Mouse (Mus musculus) hindbrain, embryonic 15.5 days (tissue): Measurements from ENCODE around the gene Fam240a. TPM values are rescaled to one million over a fixed set of nuclear protein-coding genes. Genes with fewer than 3 reads are reported as not detected.

Source experiments
- ATAC-seq: fragments of 200-750 bp; cut with Nextera tagmentation; 2 replicates; pipeline ENCODE4 v1.8.0; 2017; ENCODE audit warnings: low read depth, moderate number of reproducible peaks, moderate TSS enrichment; ENCODE audit not compliant: low FRiP score
- H3K27ac ChIP-seq: fragments of 300-500 bp; sonication (generic); replicated peaks from 2 replicates; pipeline ENCODE4 v1.5.1; 2015; ENCODE audit warnings: mild to moderate bottlenecking, inconsistent platforms
- H3K27me3 ChIP-seq: fragments of 300-500 bp; sonication (generic); 2 replicates; pipeline ENCODE4 v1.6.1; 2015; ENCODE audit warnings: control low read depth, inconsistent platforms
- H3K36me3 ChIP-seq: fragments of 300-500 bp; sonication (generic); 2 replicates; pipeline ENCODE4 v1.6.1; 2015; ENCODE audit warnings: control low read depth, inconsistent platforms
- H3K4me1 ChIP-seq: fragments of 300-500 bp; sonication (generic); replicated peaks from 2 replicates; pipeline ENCODE4 v1.6.1; 2015; ENCODE audit warnings: control low read depth, inconsistent platforms
- H3K4me2 ChIP-seq: fragments of 300-500 bp; sonication (generic); 2 replicates; pipeline ENCODE4 v1.6.1; 2015; ENCODE audit warnings: moderate library complexity, mild to moderate bottlenecking, inconsistent platforms
- H3K4me3 ChIP-seq: fragments of 300-500 bp; sonication (generic); 2 replicates; pipeline ENCODE4 v1.5.1; 2015; ENCODE audit warnings: mild to moderate bottlenecking, inconsistent platforms
- H3K9ac ChIP-seq: fragments of 300-500 bp; sonication (generic); 2 replicates; pipeline ENCODE4 v1.6.1; 2015; ENCODE audit warnings: inconsistent platforms
- H3K9me3 ChIP-seq: fragments of 300-500 bp; sonication (generic); 2 replicates; pipeline ENCODE4 v1.6.1; 2016; ENCODE audit warnings: control low read depth, inconsistent platforms
- WGBS: fragments of 180-500 bp; shearing (Covaris S2); methylation state at CpG from one replicate; pipeline ENCODE4 v1.1.7; 2015; 5-methylcytosine and 5-hydroxymethylcytosine counted together
- polyA plus RNA-seq: library from polyadenylated mRNA; unstranded; fragments of >200 nt; fragmentation: Nextera tagmentation; extraction: Ambion mirVana; gene quantifications from 2 replicates; pipeline ENCODE4 v1.2.1, GENCODE M21; 2015

Gene Fam240a
- polyA plus RNA-seq, 1 experiment from 2014 or later: not detected

DNA sequence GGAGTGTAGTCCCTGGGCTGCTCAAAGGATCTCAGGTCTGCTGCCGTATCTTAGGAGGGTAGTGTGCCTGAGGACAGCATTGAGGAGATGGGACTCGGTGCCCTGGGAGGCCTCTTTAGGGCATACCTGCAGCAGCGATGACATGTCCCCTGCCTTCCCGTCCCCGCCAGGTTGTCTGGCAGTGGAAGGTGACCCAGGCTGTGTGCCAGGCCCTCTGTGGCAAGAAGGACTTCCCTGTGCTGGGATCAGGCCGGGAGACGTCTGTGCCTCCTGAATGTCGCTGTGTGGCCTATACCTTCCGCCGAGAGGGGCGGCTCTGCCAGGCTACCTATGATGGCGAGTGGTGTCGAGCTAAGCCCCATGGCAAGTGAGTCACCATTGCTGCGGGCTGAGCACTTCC, 27.7 kb downstream of the Fam240a start:
- H3K4me3 ChIP-seq: no peak overlapping the region
- H3K9ac ChIP-seq: no peak overlapping the region
- ATAC-seq: no peak
- H3K4me1 ChIP-seq: no peaks in the 10 kb centered on the region
- WGBS: 89% methylated on average over 14 of the region's 14 CpGs
- H3K36me3 ChIP-seq: no peaks in the 10 kb centered on the region
- no peak overlapping the region for H3K27ac ChIP-seq
- H3K4me2 ChIP-seq: no peak overlapping the region
- no peaks in the 10 kb centered on the region for H3K9me3 ChIP-seq
- H3K27me3 ChIP-seq: no peaks in the 10 kb centered on the region

DNA sequence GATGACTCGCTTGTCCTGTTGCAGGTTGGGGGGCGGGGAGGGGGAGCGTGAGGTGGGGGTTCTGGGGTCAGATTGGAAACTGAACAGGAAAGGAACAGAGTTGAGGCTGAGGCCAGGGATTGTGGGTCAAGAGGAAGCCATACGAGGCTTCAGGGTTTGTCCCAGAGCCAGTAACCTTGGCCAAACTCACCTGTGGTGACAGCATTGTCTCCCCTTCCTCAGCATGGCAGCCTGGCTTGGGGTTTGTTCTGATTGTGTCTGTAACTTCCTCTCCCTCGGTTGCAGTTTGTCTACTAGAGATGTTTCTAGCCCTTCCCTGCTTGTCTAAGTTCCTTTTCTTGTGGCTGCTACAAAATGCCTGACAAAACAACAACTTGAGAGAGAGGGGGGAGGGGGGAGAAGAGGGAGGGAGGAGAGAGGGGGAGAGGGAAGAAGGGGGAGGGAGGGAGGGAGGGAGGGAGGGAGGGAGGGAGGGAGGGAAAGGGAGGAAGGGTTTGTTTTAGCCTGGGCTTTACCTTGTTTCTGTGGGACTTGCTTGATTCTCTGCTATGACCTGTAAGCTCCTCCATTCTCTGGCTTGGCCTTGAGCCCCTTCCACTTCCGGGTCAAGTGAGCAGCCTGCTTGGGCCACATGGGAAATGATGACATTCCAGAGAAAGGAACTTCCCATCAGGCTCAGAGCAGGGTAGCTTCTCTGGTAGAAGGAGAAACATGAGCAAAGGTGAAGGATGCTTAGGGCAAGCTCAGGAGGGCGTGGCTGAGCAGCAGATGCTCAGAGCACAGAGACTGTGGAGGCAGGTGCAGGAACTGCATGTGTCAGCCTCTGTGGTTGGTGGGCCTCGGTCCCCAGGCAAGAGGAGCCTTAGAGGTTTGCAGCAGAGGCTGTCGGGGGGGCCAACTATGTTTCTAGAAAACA, 29.0 kb downstream of the Fam240a start:
- H3K27me3 ChIP-seq: no peaks in the 10 kb centered on the region
- ATAC-seq: no peak
- H3K4me3 ChIP-seq: no peak overlapping the region
- H3K27ac ChIP-seq: no peak overlapping the region
- 65% methylated on average over 9 of the region's 9 CpGs for WGBS
- H3K36me3 ChIP-seq: no peaks in the 10 kb centered on the region
- H3K4me2 ChIP-seq: no peak overlapping the region
- H3K9me3 ChIP-seq: no peaks in the 10 kb centered on the region
- no peaks in the 10 kb centered on the region for H3K4me1 ChIP-seq
- H3K9ac ChIP-seq: no peak overlapping the region

GRCm38 (mm10) chr9:110881953-110882352, 34.7 kb downstream of the Fam240a start:
- Histone ChIP-seq H3K27me3 (peaks cover 22% of the 10 kb centered on the region), H3K4me3 (no peak overlapping the region), H3K4me1 (peaks cover 20% of the 10 kb centered on the region), H3K9me3 (no peaks in the 10 kb centered on the region), H3K4me2 (no peak overlapping the region), H3K36me3 (no peaks in the 10 kb centered on the region), H3K9ac (no peak overlapping the region), H3K27ac (no peak overlapping the region)
- WGBS: 79% methylated on average over 7 of the region's 7 CpGs
- no peak for ATAC-seq

GRCm38 (mm10) chr9:110880772-110881171, 35.9 kb downstream of the Fam240a start:
- H3K4me1 ChIP-seq: peaks cover 20% of the 10 kb centered on the region
- 84% methylated on average over 4 of the region's 4 CpGs for WGBS
- peak overlapping the region; percentile 90 for H3K4me2 ChIP-seq
- peak overlapping the region; percentile 54 for H3K4me3 ChIP-seq
- no peak overlapping the region for H3K27ac ChIP-seq
- peak overlapping the region; percentile 52; the same call in 1 of the 2 replicates for H3K9ac ChIP-seq
- peaks cover 22% of the 10 kb centered on the region for H3K27me3 ChIP-seq
- no peaks in the 10 kb centered on the region for H3K9me3 ChIP-seq
- no peaks in the 10 kb centered on the region for H3K36me3 ChIP-seq
- ATAC-seq: no peak

DNA sequence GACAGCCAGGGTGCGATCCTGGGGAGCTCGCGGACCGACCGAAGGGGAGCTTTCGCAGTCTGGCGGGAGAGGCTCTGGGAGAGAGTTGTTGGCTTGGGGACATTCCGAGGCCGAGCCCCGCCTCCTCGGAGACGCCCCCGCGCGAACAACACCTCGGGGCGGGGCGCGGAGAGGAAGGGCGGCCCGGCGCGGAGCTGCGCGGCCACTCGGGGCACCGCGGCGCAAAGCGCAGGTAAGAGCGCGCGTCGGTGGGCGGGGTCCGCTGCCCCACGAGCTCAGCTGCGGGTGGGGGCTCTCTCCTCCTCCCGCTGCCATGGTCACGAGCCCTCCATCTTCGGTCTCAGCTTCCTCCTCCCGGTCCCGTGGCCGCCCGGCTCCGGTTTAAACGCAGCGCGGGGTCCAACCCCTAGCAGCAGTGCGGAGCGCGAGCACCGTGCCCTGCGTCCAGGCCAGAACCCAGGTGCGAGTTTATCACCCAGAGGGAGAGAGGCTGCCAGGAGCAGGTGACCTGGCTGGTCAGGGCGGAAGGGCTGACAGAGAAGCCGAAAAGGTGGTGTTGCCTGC, 36.6 kb downstream of the Fam240a start, which contains the start of gene Tmie:
Gene Tmie (minus strand): TSS at position 116 of the 564 bp plus-strand sequence.
- peak; percentile 37 for ATAC-seq
- H3K4me2 ChIP-seq: peak within 1 kb of the TSS; percentile 90
- peak within 1 kb of the TSS; percentile 56 for H3K27ac ChIP-seq
- H3K4me3 ChIP-seq: peak within 1 kb of the TSS; percentile 54
- no peaks in the 10 kb centered on the region for H3K9me3 ChIP-seq
- peaks cover 26% of the 10 kb centered on the region for H3K4me1 ChIP-seq
- peaks cover 22% of the 10 kb centered on the region for H3K27me3 ChIP-seq
- peak within 1 kb of the TSS; percentile 52 for H3K9ac ChIP-seq
- no peaks in the 10 kb centered on the region for H3K36me3 ChIP-seq
- under 1% methylated on average over 54 of the region's 57 CpGs for WGBS

GRCm38 (mm10) chr9:110879191-110879920, 37.3 kb downstream of the Fam240a start, which contains the start of gene Als2cl:
Gene Als2cl (plus strand): TSS chr9:110879870.
- peak; percentile 14; the same call in 1 of the 2 replicates for ATAC-seq
- H3K4me3 ChIP-seq: peak within 1 kb of the TSS; percentile 54
- H3K36me3 ChIP-seq: no peaks in the 10 kb centered on the region
- H3K27ac ChIP-seq: peak within 1 kb of the TSS; percentile 56
- peaks cover 33% of the 10 kb centered on the region for H3K4me1 ChIP-seq
- no peaks in the 10 kb centered on the region for H3K9me3 ChIP-seq
- H3K27me3 ChIP-seq: peaks cover 22% of the 10 kb centered on the region
- peak within 1 kb of the TSS; percentile 52 for H3K9ac ChIP-seq
- WGBS: 13% methylated on average over 12 of the region's 12 CpGs
- H3K4me2 ChIP-seq: peak within 1 kb of the TSS; percentile 90

GRCm38 (mm10) chr9:110877888-110878287, 38.8 kb downstream of the Fam240a start:
- Histone ChIP-seq H3K9me3 (no peaks in the 10 kb centered on the region), H3K4me2 (no peak overlapping the region), H3K27ac (no peak overlapping the region), H3K9ac (no peak overlapping the region), H3K4me1 (peaks cover 45% of the 10 kb centered on the region), H3K4me3 (no peak overlapping the region), H3K36me3 (no peaks in the 10 kb centered on the region), H3K27me3 (peaks cover 25% of the 10 kb centered on the region)
- ATAC-seq: no peak
- WGBS: 80% methylated on average over 5 of the region's 5 CpGs

GRCm38 (mm10) chr9:110877353-110877752, 39.3 kb downstream of the Fam240a start:
- WGBS: 86% methylated on average over 1 of the region's 1 CpGs

GRCm38 (mm10) chr9:110875288-110875695, 41.4 kb downstream of the Fam240a start:
- ATAC-seq: 0 out of 2 replicates have a peak, but pooled peaks have one; percentile 24
- 16% methylated on average over 3 of the region's 6 CpGs for WGBS
- Histone ChIP-seq H3K27ac (peak overlapping the region; percentile 57), H3K4me1 (peaks cover 38% of the 10 kb centered on the region), H3K9ac (no peak overlapping the region), H3K27me3 (peaks cover 7% of the 10 kb centered on the region; the same call in 1 of the 2 replicates), H3K36me3 (no peaks in the 10 kb centered on the region), H3K4me2 (no peak overlapping the region), H3K4me3 (no peak overlapping the region), H3K9me3 (no peaks in the 10 kb centered on the region)

More at GRCm38 (mm10) chr9:110877353-110877752, 39.3 kb downstream of the Fam240a start:
- Histone ChIP-seq H3K9me3 (no peaks in the 10 kb centered on the region), H3K9ac (no peak overlapping the region), H3K27ac (no peak overlapping the region), H3K4me3 (no peak overlapping the region), H3K4me2 (no peak overlapping the region), H3K27me3 (peaks cover 27% of the 10 kb centered on the region), H3K36me3 (no peaks in the 10 kb centered on the region), H3K4me1 (peaks cover 45% of the 10 kb centered on the region)
- ATAC-seq: no peak

GRCm38 (mm10) chr9:110874660-110875191, 41.9 kb downstream of the Fam240a start:
- peaks cover 33% of the 10 kb centered on the region for H3K4me1 ChIP-seq
- peak overlapping the region; percentile 64 for H3K4me2 ChIP-seq
- WGBS: 2% methylated on average over 3 of the region's 3 CpGs
- no peak overlapping the region for H3K4me3 ChIP-seq
- H3K27me3 ChIP-seq: peaks cover 6% of the 10 kb centered on the region; the same call in 1 of the 2 replicates
- peak overlapping the region; percentile 57 for H3K27ac ChIP-seq
- peak; percentile 17; the same call in 1 of the 2 replicates for ATAC-seq
- H3K36me3 ChIP-seq: no peaks in the 10 kb centered on the region
- H3K9ac ChIP-seq: no peak overlapping the region
- no peaks in the 10 kb centered on the region for H3K9me3 ChIP-seq
